Mouse (Mus musculus): ENCODE results near the gene Lrrc8c. TPM values are rescaled to one million over a fixed set of nuclear protein-coding genes. Genes with fewer than 3 reads are reported as not detected.

Gene Lrrc8c
- polyA plus RNA-seq, 1 experiment from 2014 or later, result 23.0 TPM

GRCm38 (mm10) chr5:105626355-105626754, 107.2 kb downstream of the Lrrc8c start:
- H3K9ac ChIP-seq (replicated peaks; ENCODE audit: low read depth), result no peak overlapping the region
- no peaks in the 10 kb centered on the region for H3K27me3 ChIP-seq (replicated peaks; ENCODE audit: insufficient read depth, low read length)
- DNase-seq (ENCODE audit: low spot score) (no peak), ATAC-seq (no peak)
- H3K27ac ChIP-seq (ENCODE audit: low read length), result peak overlapping the region; percentile 66
- 59% methylated on average over 3 of the region's 3 CpGs for WGBS
- H3K9me3 ChIP-seq (ENCODE audit: low read length), result no peaks in the 10 kb centered on the region
- no peak overlapping the region for H3K4me3 ChIP-seq (ENCODE audit: low read depth, low read length)
- TF ChIP-seq CTCF (IDR thresholded peaks at IDR 0.05), result no peak
- no peak for TF ChIP-seq EP300 (IDR thresholded peaks at IDR 0.05)
- peaks cover under 1% of the 10 kb centered on the region; the same call in 1 of the 2 replicates for H3K4me1 ChIP-seq (ENCODE audit: insufficient read depth, low read depth, low read length)
- no peak overlapping the region for H3K4me2 ChIP-seq (replicated peaks; ENCODE audit: low read depth, low read length)
- no peaks in the 10 kb centered on the region for H3K36me3 ChIP-seq (ENCODE audit: insufficient read depth, low read length)

DNA sequence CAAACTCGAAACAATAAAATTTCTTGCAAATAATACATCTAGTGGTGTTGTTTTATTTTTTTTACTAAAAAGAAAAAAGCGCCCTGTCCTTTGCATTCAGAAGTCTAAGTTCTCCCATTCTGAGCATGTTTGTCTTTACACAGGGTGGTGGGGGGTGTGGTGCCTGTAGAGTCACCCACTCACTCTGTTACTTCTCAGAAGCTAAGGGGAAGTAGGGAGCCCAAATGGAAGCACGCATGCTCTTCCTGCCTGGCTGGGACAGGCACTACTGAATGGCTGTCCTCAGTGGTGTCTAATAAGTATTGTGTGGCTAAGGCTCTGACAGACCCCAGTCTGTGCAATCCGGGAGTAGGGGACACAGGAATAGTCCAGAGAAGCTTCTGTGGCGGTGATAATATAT, 107.9 kb downstream of the Lrrc8c start:
- 71% methylated on average over 5 of the region's 5 CpGs for WGBS
- H3K9me3 ChIP-seq (ENCODE audit: low read length), result no peaks in the 10 kb centered on the region
- ATAC-seq (no peak), DNase-seq (ENCODE audit: low spot score) (no peak)
- no peak overlapping the region for H3K9ac ChIP-seq (replicated peaks; ENCODE audit: low read depth)
- TF ChIP-seq EP300 (IDR thresholded peaks at IDR 0.05) (no peak), CTCF (IDR thresholded peaks at IDR 0.05) (no peak)
- no peak overlapping the region for H3K4me3 ChIP-seq (ENCODE audit: low read depth, low read length)
- no peaks in the 10 kb centered on the region for H3K27me3 ChIP-seq (replicated peaks; ENCODE audit: insufficient read depth, low read length)
- H3K4me1 ChIP-seq (ENCODE audit: insufficient read depth, low read depth, low read length), result no peaks in the 10 kb centered on the region
- H3K27ac ChIP-seq (ENCODE audit: low read length), result no peak overlapping the region
- H3K4me2 ChIP-seq (replicated peaks; ENCODE audit: low read depth, low read length), result no peak overlapping the region
- H3K36me3 ChIP-seq (ENCODE audit: insufficient read depth, low read length), result no peaks in the 10 kb centered on the region

DNA sequence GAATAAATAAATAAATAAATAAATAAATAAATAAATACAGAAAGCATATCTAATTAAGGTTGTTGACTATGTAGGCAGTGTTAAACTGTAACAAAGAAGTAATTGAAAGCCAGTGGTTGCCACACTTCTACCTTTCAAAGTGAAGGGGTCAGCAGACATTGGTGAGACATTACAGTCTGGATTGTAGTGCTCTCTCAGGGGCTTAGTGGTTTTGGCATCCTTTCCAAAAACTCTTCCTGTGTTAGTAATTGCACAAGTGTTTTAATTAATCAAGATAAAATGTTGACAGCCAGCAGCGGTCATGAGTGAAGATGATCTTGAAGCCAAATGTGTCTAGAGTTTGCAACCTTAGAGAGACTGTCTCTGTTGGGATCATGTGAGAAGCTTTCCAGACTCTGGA, 110.8 kb downstream of the Lrrc8c start:
- Histone ChIP-seq H3K36me3 (ENCODE audit: insufficient read depth, low read length) (no peaks in the 10 kb centered on the region), H3K27ac (ENCODE audit: low read length) (no peak overlapping the region), H3K27me3 (replicated peaks; ENCODE audit: insufficient read depth, low read length) (no peaks in the 10 kb centered on the region), H3K9ac (replicated peaks; ENCODE audit: low read depth) (no peak overlapping the region), H3K9me3 (ENCODE audit: low read length) (no peaks in the 10 kb centered on the region), H3K4me2 (replicated peaks; ENCODE audit: low read depth, low read length) (no peak overlapping the region), H3K4me1 (ENCODE audit: insufficient read depth, low read depth, low read length) (no peaks in the 10 kb centered on the region), H3K4me3 (ENCODE audit: low read depth, low read length) (no peak overlapping the region)
- DNase-seq (ENCODE audit: low spot score), result no peak
- 55% methylated on average over 1 of the region's 1 CpGs for WGBS
- ATAC-seq, result no peak
- TF ChIP-seq EP300 (IDR thresholded peaks at IDR 0.05) (no peak), CTCF (IDR thresholded peaks at IDR 0.05) (no peak)

DNA sequence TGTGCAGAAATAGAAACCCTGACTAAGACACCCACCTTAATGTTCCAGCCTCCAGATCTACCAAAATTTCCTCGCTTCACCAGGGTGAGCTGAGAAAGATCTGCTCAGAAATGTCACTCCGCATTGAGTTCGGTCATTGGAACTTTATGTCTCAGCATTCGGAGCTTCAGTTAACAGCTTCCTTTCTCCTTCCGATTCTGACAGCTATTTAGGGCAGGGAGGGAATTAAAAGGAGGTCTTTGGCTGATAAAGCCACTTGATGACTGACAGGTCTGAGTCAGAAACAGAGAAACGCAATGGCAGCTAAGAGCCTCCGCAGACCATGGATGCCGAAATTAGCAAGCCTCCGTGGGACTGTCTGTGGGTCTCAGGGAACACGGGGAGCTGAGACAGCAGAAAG, 112.9 kb downstream of the Lrrc8c start:
- Histone ChIP-seq H3K4me2 (replicated peaks; ENCODE audit: low read depth, low read length) (no peak overlapping the region), H3K9ac (replicated peaks; ENCODE audit: low read depth) (no peak overlapping the region), H3K27ac (ENCODE audit: low read length) (no peak overlapping the region), H3K9me3 (ENCODE audit: low read length) (no peaks in the 10 kb centered on the region), H3K36me3 (ENCODE audit: insufficient read depth, low read length) (no peaks in the 10 kb centered on the region), H3K4me1 (ENCODE audit: insufficient read depth, low read depth, low read length) (no peaks in the 10 kb centered on the region), H3K27me3 (replicated peaks; ENCODE audit: insufficient read depth, low read length) (no peaks in the 10 kb centered on the region), H3K4me3 (ENCODE audit: low read depth, low read length) (no peak overlapping the region)
- WGBS, result 73% methylated on average over 10 of the region's 10 CpGs
- no peak for ATAC-seq
- DNase-seq (ENCODE audit: low spot score), result no peak
- TF ChIP-seq CTCF (IDR thresholded peaks at IDR 0.05) (no peak), EP300 (IDR thresholded peaks at IDR 0.05) (no peak)

GRCm38 (mm10) chr5:105635576-105635975, 116.4 kb downstream of the Lrrc8c start:
- no peak overlapping the region for H3K9ac ChIP-seq (replicated peaks; ENCODE audit: low read depth)

DNA sequence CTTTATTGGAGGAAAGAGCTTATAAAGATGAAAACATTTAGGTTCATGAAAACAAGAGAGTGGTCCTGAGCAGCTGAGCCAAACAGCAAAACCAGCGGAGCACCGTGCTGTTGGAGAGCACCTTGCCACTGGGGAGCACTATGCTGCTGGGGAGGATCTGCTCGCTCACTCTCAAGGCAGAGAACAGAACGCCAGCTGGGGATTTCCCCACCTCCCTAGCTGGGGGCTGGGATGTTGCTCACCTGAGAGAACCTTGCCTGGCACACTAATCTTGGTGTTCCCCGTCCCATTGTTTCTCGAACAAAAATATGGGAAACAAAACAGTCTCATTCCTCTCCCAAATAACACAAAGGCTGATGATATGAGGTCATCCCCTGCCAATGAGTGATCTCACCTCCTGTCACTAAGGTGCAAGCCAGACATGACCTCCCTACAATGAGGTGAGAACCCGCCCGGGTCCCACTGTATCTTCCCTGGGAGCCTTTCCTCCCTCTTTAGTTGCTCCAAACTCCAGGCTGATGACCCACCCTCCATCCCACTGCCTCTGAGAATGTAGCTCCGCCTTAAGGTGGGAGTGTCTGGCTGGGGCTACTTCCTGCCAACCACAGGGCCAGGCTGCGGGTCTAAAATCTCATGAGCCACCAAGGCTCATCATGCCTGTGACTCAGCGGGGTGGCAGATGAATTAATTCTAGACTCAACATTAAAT, 117.5 kb downstream of the Lrrc8c start:
- Histone ChIP-seq H3K27ac (ENCODE audit: low read length) (no peak overlapping the region), H3K4me3 (ENCODE audit: low read depth, low read length) (no peak overlapping the region), H3K4me1 (ENCODE audit: insufficient read depth, low read depth, low read length) (no peaks in the 10 kb centered on the region), H3K9ac (replicated peaks; ENCODE audit: low read depth) (no peak overlapping the region), H3K36me3 (ENCODE audit: insufficient read depth, low read length) (no peaks in the 10 kb centered on the region), H3K4me2 (replicated peaks; ENCODE audit: low read depth, low read length) (no peak overlapping the region), H3K27me3 (replicated peaks; ENCODE audit: insufficient read depth, low read length) (no peaks in the 10 kb centered on the region), H3K9me3 (ENCODE audit: low read length) (no peaks in the 10 kb centered on the region)
- ATAC-seq, result peak; percentile 53
- no peak for TF ChIP-seq CTCF (IDR thresholded peaks at IDR 0.05)
- no peak for TF ChIP-seq EP300 (IDR thresholded peaks at IDR 0.05)
- DNase-seq (ENCODE audit: low spot score), result no peak
- 63% methylated on average over 11 of the region's 11 CpGs for WGBS

More at GRCm38 (mm10) chr5:105635576-105635975, 116.4 kb downstream of the Lrrc8c start:
- TF ChIP-seq CTCF (IDR thresholded peaks at IDR 0.05), result no peak
- no peak for TF ChIP-seq EP300 (IDR thresholded peaks at IDR 0.05)
- Histone ChIP-seq H3K4me2 (replicated peaks; ENCODE audit: low read depth, low read length) (no peak overlapping the region), H3K9me3 (ENCODE audit: low read length) (no peaks in the 10 kb centered on the region), H3K4me1 (ENCODE audit: insufficient read depth, low read depth, low read length) (no peaks in the 10 kb centered on the region), H3K27ac (ENCODE audit: low read length) (no peak overlapping the region), H3K36me3 (ENCODE audit: insufficient read depth, low read length) (no peaks in the 10 kb centered on the region), H3K4me3 (ENCODE audit: low read depth, low read length) (no peak overlapping the region), H3K27me3 (replicated peaks; ENCODE audit: insufficient read depth, low read length) (no peaks in the 10 kb centered on the region)
- ATAC-seq, result no peak
- no peak for DNase-seq (ENCODE audit: low spot score)
- 68% methylated on average over 6 of the region's 6 CpGs for WGBS
